Comparison of ENCODE assay signal across 8 mouse cellular contexts in genomic region chr2:44705883-44706615, GRCm38 (mm10).
A peak's percentile ranks its signal among the peaks of the same experiment; 100 is the strongest.
DNase-seq lines count a peak whose midpoint lies in the region; ATAC-seq lines count a peak whose summit lies in the region.
"Had no signal": no experiment of that assay in that cellular context is flagged by ENCODE, and none has a peak within 500 bp of the region (broad histone marks: within the 10 kb centered on the region; RNA-seq: fewer than 3 reads in every experiment).

No protein-coding gene starts in this region.

- peak overlapping the region; percentile 30; the same call in 1 of the 2 replicates for H3K27ac ChIP-seq in embryonic facial prominence, embryonic 14.5 days (replicated peaks; ENCODE audit: low read depth, low read length)
- H3K27ac ChIP-seq in intestine, embryonic 14.5 days (ENCODE audit: low read depth), result peak overlapping the region; percentile 70

- H3K4me1 ChIP-seq in embryonic facial prominence, embryonic 14.5 days (ENCODE audit: control insufficient read depth, insufficient read depth, low read length), result peaks cover 8% of the 10 kb centered on the region; the same call in 1 of the 2 replicates
- H3K4me1 ChIP-seq in intestine, embryonic 14.5 days (replicated peaks; ENCODE audit: control insufficient read depth, insufficient read depth, low read length), result no peaks in the 10 kb centered on the region

- H3K4me3 ChIP-seq in embryonic facial prominence, embryonic 14.5 days (ENCODE audit: low read depth, low read length), result no peak overlapping the region
- H3K4me3 ChIP-seq in intestine, embryonic 14.5 days (ENCODE audit: low read depth, low read length), result no peak overlapping the region

- peak; percentile 41; the same call in 1 of the 2 replicates for ATAC-seq in embryonic facial prominence, embryonic 14.5 days (ENCODE audit: low read depth)
- no peak for ATAC-seq in intestine, embryonic 14.5 days (replicated peaks; ENCODE audit: low FRiP score, low TSS enrichment, low read depth)

- peak; percentile 22 for DNase-seq in layer of hippocampus, adult 11-12 months (ENCODE audit: low spot score)
- DNase-seq in layer of hippocampus, postnatal 25 days (ENCODE audit: extremely low spot score in 1 of 2, low spot score in 1 of 2), result no peak
- DNase-seq in embryonic facial prominence, embryonic 14.5 days (ENCODE audit: low spot score), result peak; percentile 82
- DNase-seq in intestine, embryonic 14.5 days (ENCODE audit: low spot score), result no peak
- DNase-seq in left cerebral cortex, postnatal 36 days (ENCODE audit: low spot score in 2 of 2), result peak; percentile 15 to 20
- DNase-seq in cerebellum, adult 9-10 months, result no peak
- DNase-seq in spleen, postnatal 14 days (ENCODE audit: low spot score in 2 of 2), result no peak
- DNase-seq: spleen, adult 18-20 months had no signal

- H3K4me2 ChIP-seq in embryonic facial prominence, embryonic 14.5 days (ENCODE audit: low read depth, low read length), result peak overlapping the region; percentile 28; the same call in 1 of the 2 replicates
- no peak overlapping the region for H3K4me2 ChIP-seq in intestine, embryonic 14.5 days (ENCODE audit: low read length)

- no peaks in the 10 kb centered on the region for H3K9me3 ChIP-seq in embryonic facial prominence, embryonic 14.5 days (ENCODE audit: control insufficient read depth, low read length)
- H3K9me3 ChIP-seq in intestine, embryonic 14.5 days (ENCODE audit: control insufficient read depth, low read length), result no peaks in the 10 kb centered on the region

- 41% methylated on average over 4 of the region's 4 CpGs for WGBS in embryonic facial prominence, embryonic 14.5 days
- 42% methylated on average over 4 of the region's 4 CpGs for WGBS in intestine, embryonic 14.5 days

- H3K9ac ChIP-seq in embryonic facial prominence, embryonic 14.5 days (ENCODE audit: low read depth, low read length), result no peak overlapping the region
- H3K9ac ChIP-seq in intestine, embryonic 14.5 days (ENCODE audit: low read length), result no peak overlapping the region

- no peaks in the 10 kb centered on the region for H3K27me3 ChIP-seq in embryonic facial prominence, embryonic 14.5 days (replicated peaks; ENCODE audit: control insufficient read depth, insufficient read depth, low read length)
- H3K27me3 ChIP-seq in intestine, embryonic 14.5 days (replicated peaks; ENCODE audit: control insufficient read depth, insufficient read depth, low read length), result no peaks in the 10 kb centered on the region

- intact Hi-C loops in left cerebral cortex, postnatal 36 days (cut with DNase I), result no loop called here

- no peaks in the 10 kb centered on the region for H3K36me3 ChIP-seq in embryonic facial prominence, embryonic 14.5 days (ENCODE audit: control insufficient read depth, insufficient read depth, low read length)
- no peaks in the 10 kb centered on the region for H3K36me3 ChIP-seq in intestine, embryonic 14.5 days (ENCODE audit: control insufficient read depth, insufficient read depth, low read length)

Comparison
In these comparisons a context has a peak if more than half of its experiments do, and no peak if none do; other contexts are left out.
1. DNase-seq: peak in layer of hippocampus, adult 11-12 months (single experiment), embryonic facial prominence, embryonic 14.5 days (single experiment) and left cerebral cortex, postnatal 36 days (2 of 2); none in layer of hippocampus, postnatal 25 days (0 of 2), intestine, embryonic 14.5 days (single experiment), cerebellum, adult 9-10 months (single experiment) and spleen, postnatal 14 days (0 of 2).